Mouse (Mus musculus) thymus, adult 2 months (tissue): ENCODE data around the gene Cldnd2. TPM values are rescaled to one million over a fixed set of nuclear protein-coding genes. Genes with fewer than 3 reads are reported as not detected.

Experiments used
- DNase-seq: peaks from one replicate; pipeline ENCODE4 v3.0.0; 2021
- H3K27ac ChIP-seq: fragments of 200-500 bp; 2 replicates; pipeline ENCODE4 v1.5.1; 2012; ENCODE audit warnings: low read length, control low read depth; ENCODE audit not compliant: control insufficient read depth, insufficient read depth
- H3K27me3 ChIP-seq: fragments of 200-500 bp; 2 replicates; pipeline ENCODE4 v1.6.1; 2012; ENCODE audit warnings: mild to moderate bottlenecking, low read length, moderate library complexity, mixed read lengths; ENCODE audit not compliant: control insufficient read depth, insufficient read depth
- H3K36me3 ChIP-seq: fragments of 200-500 bp; 2 replicates; pipeline ENCODE4 v1.6.1; 2012; ENCODE audit warnings: mild to moderate bottlenecking, low read length, moderate library complexity; ENCODE audit not compliant: control insufficient read depth, insufficient read depth
- H3K4me1 ChIP-seq: fragments of 200-500 bp; replicated peaks from 2 replicates; pipeline ENCODE4 v1.6.1; 2012; ENCODE audit warnings: low read length; ENCODE audit not compliant: control insufficient read depth, insufficient read depth
- H3K4me3 ChIP-seq: fragments of 200-500 bp; 2 replicates; pipeline ENCODE4 v1.5.1; 2012; ENCODE audit warnings: mild to moderate bottlenecking, low read length, control low read depth, moderate library complexity; ENCODE audit not compliant: control insufficient read depth, insufficient read depth
- CTCF ChIP-seq: fragments of 200-500 bp; IDR thresholded peaks from 2 replicates; pipeline ENCODE4 v1.5.1; 2012; ENCODE audit warnings: mild to moderate bottlenecking, control low read depth, low read length, moderate library complexity, borderline replicate concordance; ENCODE audit not compliant: control insufficient read depth, poor library complexity, insufficient read depth; ENCODE audit errors: extremely low read depth
- POLR2A ChIP-seq: fragments of 200-500 bp; IDR thresholded peaks from 2 replicates; pipeline ENCODE4 v1.6.1; 2012; ENCODE audit warnings: mild to moderate bottlenecking, low read length, control low read depth, moderate library complexity; ENCODE audit not compliant: control insufficient read depth, poor library complexity, insufficient read depth; ENCODE audit errors: extremely low read depth
- WGBS: fragments of 180-500 bp; shearing (Covaris S2); methylation state at CpG from one replicate; pipeline ENCODE4 v1.1.7; 2018; 5-methylcytosine and 5-hydroxymethylcytosine counted together
- polyA plus RNA-seq: library from polyadenylated mRNA; depleted of rRNA; stranded (reverse); fragments of >200 nt; gene quantifications from 2 replicates; pipeline ENCODE4 v1.2.3, GENCODE M21; 2012; rRNA removed

Cldnd2 gene
- polyA plus RNA-seq = not detected in 2 replicates

- H3K27me3 ChIP-seq = no peaks in the 10 kb centered on the region
- TF ChIP-seq POLR2A = no peak
- TF ChIP-seq CTCF = no peak
- no peak for DNase-seq
- H3K4me1 ChIP-seq = peaks cover 28% of the 10 kb centered on the region
- H3K27ac ChIP-seq = no peak within 1 kb of the TSS
- no peaks in the 10 kb centered on the region for H3K36me3 ChIP-seq
- 85% methylated on average over 6 of the region's 6 CpGs for WGBS
- H3K4me3 ChIP-seq = no peak within 1 kb of the TSS
Measured at GRCm38 (mm10) chr7:43440482-43440881, at the start of gene Cldnd2. Cldnd2 (plus strand) TSS chr7:43440782.

- Histone ChIP-seq H3K36me3 (no peaks in the 10 kb centered on the region), H3K4me1 (no peaks in the 10 kb centered on the region), H3K27me3 (no peaks in the 10 kb centered on the region), H3K4me3 (no peak overlapping the region), H3K27ac (no peak overlapping the region)
- 21% methylated on average over 8 of the region's 8 CpGs for WGBS
- no peak for DNase-seq
- no peak for TF ChIP-seq POLR2A
- no peak for TF ChIP-seq CTCF
Measured at GRCm38 (mm10) chr7:43392349-43393121, 48.0 kb upstream of the Cldnd2 start.

GRCm38 (mm10) chr7:43399501-43399900 lies 41.1 kb upstream of the Cldnd2 start:
- Histone ChIP-seq H3K27ac (no peak overlapping the region), H3K4me1 (no peaks in the 10 kb centered on the region), H3K36me3 (no peaks in the 10 kb centered on the region), H3K27me3 (no peaks in the 10 kb centered on the region), H3K4me3 (no peak overlapping the region)
- WGBS = 93% methylated on average over 2 of the region's 2 CpGs
- TF ChIP-seq POLR2A (no peak), CTCF (no peak)
- no peak for DNase-seq

GRCm38 (mm10) chr7:43402718-43403117 lies 37.9 kb upstream of the Cldnd2 start:
- Histone ChIP-seq H3K27ac (no peak overlapping the region), H3K36me3 (no peaks in the 10 kb centered on the region), H3K4me3 (no peak overlapping the region), H3K4me1 (no peaks in the 10 kb centered on the region), H3K27me3 (no peaks in the 10 kb centered on the region)
- TF ChIP-seq CTCF (no peak), POLR2A (no peak)
- WGBS = 24% methylated on average over 2 of the region's 2 CpGs
- no peak for DNase-seq

GRCm38 (mm10) chr7:43407573-43407972 lies 33.0 kb upstream of the Cldnd2 start:
- Histone ChIP-seq H3K36me3 (no peaks in the 10 kb centered on the region), H3K4me1 (no peaks in the 10 kb centered on the region), H3K4me3 (no peak overlapping the region), H3K27ac (no peak overlapping the region; the same call in 1 of the 2 replicates), H3K27me3 (no peaks in the 10 kb centered on the region)
- TF ChIP-seq POLR2A (no peak), CTCF (no peak)
- WGBS = 53% methylated on average over 3 of the region's 3 CpGs
- no peak for DNase-seq

- no peak for TF ChIP-seq CTCF
- no peak for TF ChIP-seq POLR2A
- Histone ChIP-seq H3K27me3 (no peaks in the 10 kb centered on the region), H3K36me3 (no peaks in the 10 kb centered on the region), H3K4me3 (no peak within 1 kb of the TSS), H3K4me1 (no peaks in the 10 kb centered on the region), H3K27ac (no peak within 1 kb of the TSS; the same call in 1 of the 2 replicates)
- 46% methylated on average over 4 of the region's 4 CpGs for WGBS
- no peak for DNase-seq
Measured at GRCm38 (mm10) chr7:43408131-43408553, 32.4 kb upstream of the Cldnd2 start, which contains the start of gene Siglecg. Siglecg (plus strand) TSS chr7:43408204.
